Mouse (Mus musculus) cerebellum, adult 18-20 months (tissue): ENCODE measurements around the gene Dmrt3.
A peak's percentile ranks its signal among the peaks of the same experiment; 100 is the strongest.

Experiments
- DNase-seq, 2 experiments: peaks; one replicate each; pipeline ENCODE4 v3.0.0; 2021

Gene Dmrt3

DNA sequence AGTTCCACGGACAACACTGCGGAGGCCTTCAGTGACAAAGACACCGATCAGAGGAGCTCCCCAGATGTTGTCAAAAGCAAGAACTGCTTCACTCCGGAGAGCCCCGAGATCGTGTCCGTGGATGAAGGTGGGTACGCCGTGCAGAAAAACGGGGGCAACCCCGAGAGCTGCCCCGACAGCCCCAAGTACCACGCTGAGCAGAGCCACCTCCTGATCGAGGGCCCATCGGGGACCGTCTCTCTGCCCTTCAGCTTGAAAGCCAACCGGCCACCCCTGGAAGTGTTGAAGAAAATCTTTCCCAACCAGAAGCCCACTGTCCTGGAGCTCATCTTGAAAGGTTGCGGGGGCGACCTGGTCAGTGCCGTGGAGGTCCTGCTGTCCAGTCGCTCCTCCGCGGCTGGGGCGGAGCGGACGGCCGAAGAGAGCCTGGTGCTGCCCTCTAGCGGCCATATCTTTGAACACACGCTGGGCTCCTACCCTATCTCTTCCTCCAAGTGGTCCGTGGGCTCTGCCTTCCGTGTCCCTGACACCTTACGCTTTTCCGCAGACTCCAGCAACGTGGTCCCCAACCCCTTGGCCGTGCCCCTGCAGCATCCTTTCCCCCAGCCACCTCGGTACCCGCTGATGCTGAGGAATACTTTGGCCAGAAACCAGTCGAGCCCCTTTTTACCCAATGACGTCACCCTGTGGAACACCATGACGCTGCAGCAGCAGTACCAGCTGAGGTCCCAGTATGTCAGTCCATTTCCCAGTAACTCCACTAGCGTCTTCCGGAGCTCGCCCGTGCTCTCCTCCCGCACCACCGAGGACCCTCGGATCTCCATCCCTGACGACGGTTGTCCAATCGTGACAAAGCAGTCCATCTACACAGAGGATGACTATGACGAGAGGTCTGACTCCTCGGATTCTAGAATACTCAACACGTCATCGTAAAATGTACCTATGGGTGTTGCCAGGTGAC is 12.5 kb downstream of the Dmrt3 start:
- peak; percentile 30 to 62 for DNase-seq

DNA sequence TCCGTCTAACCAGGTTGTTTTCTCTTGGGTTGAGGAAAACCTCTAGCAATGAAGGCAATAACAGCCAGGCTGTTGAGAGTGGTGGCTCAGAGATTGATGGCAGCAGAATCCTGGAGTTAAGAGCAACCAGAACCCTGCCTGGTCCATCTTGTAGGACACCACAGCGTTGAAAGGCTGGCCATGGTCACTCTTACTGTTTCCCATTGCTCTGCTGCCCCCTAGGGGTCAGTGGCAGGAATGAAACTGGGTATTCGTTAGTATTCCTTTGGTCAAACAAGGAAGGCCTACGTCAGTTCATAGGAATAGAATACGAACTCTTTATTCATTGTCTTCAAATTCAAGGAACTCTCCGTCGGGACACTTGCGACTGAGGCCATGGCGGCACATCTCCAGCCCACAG is 18.4 kb downstream of the Dmrt3 start:
- DNase-seq: peak; percentile 55 to 72

DNA sequence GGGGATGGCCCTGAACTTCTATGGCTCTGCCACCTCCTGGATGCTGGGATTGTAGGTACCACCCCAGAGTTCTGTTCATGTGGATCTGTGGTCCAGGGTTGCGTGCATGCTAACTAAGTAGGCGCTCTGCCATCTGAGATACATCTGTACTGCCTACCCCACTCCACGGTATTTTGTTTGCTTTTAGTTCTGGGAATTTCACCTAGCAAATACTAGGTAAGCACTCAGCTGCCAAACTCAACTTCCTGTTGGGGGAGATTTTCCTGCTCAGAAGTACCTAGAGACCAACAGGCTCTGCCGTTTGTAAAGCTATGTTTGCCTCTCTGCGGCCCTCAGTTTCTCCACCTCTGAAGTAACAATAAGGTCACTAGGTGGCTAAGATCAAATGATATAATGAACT is 25.0 kb downstream of the Dmrt3 start:
- DNase-seq: no peak

DNA sequence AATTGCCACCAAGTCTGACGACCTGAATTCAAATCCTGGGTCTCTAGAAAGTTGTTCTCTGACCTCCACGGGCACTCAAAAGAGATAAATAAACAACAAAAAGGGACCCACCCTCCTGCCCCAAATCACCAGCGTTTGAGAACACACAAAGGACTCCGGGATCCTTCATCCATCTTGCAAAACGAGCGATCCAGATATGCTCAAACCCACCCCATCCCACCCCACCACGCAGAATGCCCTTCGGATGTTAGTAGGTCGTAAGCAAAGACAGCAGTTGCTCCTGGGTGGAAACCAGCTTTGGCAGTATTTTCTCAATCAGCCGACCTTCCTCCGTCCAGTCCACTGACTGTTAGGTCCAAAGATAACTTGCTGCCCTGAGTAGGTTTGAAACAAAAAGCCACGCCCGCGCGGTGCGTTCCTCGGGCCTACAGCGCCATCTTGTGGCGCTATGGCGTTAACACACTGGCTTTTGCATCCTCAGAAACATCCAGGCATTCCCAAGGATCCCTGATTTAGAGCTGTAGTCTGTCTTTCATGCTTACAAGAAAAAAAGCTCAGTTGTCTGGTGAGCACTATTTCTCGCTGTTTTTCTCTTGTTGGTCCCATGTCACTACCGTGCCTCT is 25.6 kb downstream of the Dmrt3 start:
- DNase-seq: peak; percentile 12 to 49

DNA sequence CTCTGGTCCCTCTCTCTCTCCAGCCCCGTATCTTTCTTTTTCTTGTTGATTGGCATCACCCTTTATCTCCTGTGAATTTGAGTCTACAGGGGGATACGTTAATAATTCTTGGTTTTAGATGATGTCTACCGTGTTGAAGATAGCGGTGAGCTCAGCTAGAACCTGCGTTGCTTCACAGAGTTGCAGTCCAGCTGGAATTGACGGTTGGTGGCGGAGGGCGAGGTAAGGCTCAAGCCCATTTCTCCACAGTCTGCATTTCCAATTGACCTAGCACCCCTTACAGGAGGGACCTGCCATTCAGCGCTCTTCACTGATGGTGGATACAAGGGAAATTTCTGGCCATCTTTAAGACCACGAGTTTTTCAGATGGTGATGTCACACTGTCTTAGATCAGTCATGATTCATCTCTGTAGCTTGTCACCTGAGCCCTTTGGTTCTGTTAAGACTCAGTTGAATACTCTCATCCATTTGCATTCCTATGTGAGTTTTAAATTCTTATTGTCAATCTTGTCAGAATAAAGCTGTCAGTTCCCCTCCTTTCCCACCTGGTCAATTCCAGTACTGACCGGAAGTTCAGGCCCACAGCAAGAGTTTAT is 28.8 kb downstream of the Dmrt3 start:
- DNase-seq: no peak

DNA sequence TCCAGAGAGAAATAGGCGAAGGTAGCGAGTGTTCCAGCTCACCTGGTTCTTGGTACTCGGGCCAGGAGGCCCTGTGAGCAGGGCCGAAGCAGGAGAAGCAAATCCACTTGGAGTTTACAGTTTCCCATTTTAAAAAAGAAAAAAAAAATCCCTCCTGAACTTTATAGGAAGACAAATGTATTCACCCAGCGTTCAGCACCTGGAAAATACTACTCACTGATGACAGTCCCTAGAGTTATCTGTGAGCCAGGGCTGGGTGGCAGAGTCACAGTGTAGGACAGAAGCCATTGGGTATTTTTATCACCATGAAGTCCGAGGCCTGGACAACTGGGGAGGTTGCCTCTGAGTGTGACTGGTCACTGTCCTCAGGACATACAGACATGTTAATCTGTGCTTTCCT is 31.7 kb downstream of the Dmrt3 start:
- DNase-seq: no peak

DNA sequence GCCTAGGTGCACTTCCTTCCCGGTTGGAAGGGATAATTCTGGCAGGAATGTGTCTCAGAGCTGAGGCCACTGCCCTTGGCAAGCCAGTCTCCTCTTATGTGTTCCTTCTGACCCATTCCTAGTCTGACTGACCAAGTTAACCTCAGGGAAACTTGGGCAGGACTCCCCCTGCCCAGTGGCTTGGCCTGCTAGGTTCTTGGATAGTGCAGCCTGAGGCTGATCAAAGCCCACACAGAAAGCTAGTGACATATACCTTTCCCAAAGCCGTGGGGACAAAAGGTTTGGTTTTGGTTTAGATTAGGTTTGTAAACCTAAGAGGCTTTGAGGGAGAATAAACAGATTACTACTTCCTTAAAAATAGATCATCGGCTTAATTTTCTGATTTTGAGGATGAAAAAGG is 37.0 kb downstream of the Dmrt3 start:
- DNase-seq: no peak

DNA sequence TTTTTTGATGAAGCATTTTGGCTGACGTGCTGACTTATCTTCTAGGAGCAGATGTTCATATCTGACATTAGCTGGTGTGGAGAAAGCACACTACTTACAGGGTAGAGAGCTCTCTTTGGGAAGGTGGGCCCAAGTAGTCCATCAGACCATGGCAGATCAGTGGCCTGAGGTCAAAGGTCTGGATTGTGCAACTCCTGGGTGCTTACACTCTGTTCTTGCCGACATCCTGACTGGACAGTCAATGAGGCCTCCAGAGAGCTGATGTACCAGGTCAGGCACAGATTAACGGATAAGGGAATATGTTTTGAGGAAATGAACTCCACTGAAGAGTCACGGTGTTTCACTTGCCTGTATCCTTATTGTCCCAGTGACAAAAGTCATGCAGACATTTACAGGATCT is 38.6 kb downstream of the Dmrt3 start:
- DNase-seq: no peak

DNA sequence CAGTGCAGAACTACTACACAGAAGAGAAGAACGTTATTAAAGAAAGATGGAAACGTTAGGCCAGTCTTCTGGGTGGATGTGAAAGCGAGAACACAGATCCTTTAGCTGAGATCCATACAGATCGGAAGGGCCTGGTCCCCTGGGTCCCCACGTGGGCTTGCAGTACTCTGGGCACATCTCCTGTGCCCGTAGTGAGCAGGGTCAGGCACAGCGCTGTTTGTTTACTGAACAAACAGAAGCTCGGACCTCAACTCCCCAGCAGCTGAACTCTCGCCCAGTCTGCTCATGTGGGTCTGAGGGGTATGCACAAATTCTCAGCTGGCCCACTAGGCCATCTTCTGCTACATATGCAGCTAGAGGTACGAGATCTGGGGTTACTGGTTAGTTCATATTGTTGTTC is 40.4 kb downstream of the Dmrt3 start:
- no peak for DNase-seq

DNA sequence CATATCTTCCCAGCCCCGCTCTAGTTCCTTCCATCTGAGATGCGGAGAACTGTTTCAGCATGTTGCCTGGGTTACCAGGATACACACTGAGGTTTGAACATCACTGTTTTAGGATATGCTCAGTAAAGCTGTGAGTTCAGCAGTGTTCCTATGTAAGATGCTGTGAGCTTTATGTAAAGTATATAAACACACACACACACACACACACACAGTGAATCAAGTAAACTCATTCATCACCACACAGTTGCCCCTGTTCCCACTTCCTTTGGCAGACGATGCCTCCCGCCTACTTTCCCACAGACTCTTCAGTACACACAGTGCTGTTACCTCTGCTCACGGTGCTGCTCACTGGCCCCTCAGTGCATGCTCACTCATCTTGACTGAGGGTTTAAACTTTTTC is 42.5 kb downstream of the Dmrt3 start:
- no peak for DNase-seq

DNA sequence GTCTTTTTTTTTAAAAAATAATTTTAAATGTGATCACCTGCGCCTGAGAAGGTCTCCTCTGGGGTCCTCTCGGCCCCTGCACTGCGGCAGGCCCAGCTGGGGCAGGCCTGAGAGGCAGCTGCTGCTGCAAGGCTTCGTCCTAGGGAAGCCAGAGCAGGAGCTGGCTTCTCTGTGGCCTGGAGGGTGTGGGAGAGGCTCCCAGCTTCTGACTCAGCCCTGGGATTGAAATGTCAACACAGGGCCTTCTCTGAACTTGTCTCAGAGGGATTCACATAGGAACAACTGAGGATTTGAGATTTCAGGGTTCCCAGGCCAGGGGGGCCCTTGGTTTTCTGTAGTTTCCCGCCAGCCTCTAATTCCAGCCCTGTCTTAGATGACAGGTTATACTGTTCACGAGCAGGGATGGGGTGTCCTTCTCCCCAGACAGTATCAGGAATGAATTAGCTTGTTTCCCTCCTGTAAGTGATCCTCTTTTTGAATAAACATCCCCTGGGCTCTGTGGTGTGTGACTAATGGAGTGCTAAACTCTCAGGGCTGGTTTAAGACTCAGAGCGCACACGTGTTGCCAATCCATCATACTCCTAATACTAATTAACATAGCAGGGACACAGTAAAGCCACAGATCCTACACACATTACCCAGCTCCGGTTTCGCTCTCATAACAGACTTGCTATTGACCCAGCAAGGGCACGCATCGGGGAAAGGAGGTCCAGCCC is 44.1 kb downstream of the Dmrt3 start:
- DNase-seq: no peak

DNA sequence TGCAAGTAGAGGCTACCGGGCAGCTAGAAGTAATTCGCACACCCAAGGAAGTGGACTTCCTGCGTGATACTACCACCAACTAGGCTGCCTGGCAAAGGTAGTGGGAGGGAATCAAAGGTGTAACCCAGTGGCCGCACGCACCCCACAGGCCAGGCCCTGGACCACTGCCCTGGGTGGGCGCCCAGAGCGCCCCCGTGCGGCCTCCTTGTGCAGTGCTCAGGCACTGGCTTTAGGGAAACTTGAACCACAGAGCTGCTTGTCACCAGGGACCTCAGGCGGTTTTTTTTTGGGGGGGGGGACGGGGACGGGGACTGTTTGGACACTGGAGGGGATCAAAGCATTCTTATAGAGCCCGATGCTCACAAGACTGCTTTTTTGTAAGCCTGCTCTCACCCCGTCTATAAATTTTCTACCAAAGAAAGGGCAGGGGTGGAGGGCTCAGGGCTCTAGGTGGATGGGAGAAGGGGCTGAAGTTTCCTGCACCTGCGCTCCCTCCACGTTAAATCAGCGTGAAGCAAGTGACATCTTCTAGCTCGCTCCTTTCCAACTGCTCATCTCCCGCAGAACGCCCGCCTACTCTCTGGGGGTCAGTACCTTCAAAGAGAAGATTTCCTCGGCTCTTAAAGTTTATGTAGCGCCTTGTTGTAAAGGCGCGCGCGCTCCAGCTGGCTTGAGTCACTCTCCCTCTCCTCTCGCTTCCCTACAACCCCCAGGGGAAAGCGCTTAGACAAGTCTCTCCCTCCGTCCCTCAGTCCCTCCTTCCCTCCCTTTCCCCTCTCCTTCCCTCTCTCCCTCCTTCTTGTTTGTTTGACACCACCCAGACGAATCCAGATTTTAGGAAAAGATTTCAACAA is 55.6 kb downstream of the Dmrt3 start:
- DNase-seq: no peak

DNA sequence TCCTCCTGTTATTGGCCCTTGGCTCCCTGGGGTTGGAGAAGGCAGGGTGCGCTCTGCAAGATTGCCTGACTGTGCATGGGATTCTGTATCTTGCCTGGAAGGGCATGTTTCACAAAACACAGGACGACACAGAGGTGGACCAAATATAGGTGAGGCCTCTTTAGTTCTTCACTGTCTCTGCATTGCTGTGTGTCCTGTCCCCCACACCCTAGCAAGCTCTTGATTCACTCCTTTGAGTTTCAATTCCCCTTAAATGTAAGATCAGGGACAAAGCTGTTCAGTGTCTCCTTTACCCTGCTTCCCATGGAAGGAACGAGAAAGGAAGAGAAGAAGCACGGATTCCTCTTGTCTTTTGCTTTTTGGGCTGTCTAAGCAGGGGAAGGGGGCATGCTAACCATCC is 57.7 kb downstream of the Dmrt3 start:
- no peak for DNase-seq

DNA sequence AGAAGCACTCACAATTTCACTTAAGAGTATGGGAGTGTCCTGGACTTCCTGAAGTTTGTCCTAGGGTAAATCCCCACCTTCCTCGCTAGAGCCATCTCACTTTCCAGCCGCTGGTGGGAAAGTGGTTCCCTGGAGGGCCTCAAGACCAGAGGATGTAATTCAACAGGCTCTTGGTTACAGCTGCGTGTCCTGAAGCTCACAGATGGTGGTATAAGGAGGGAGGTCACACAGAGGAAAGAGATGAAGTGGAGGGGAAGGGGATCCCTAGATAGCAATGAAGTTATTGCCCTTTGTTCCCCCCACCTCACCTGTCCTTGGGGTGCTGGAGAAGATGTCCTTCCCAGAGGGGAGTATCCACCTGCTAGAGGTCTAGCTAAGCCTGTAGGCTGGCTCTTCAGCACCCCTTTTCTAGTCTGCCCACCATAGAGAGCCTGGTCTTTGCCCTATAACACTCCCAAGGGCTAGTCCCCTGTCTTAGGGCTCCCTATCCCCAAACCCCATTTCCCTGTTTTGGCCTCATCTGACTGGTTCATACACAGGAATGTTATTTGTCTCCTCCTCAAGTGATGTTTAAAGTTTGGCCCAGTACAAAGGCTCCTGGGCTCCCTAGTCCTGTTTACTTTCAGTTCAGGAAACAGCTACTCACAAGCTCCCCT is 59.6 kb downstream of the Dmrt3 start:
- DNase-seq: no peak

DNA sequence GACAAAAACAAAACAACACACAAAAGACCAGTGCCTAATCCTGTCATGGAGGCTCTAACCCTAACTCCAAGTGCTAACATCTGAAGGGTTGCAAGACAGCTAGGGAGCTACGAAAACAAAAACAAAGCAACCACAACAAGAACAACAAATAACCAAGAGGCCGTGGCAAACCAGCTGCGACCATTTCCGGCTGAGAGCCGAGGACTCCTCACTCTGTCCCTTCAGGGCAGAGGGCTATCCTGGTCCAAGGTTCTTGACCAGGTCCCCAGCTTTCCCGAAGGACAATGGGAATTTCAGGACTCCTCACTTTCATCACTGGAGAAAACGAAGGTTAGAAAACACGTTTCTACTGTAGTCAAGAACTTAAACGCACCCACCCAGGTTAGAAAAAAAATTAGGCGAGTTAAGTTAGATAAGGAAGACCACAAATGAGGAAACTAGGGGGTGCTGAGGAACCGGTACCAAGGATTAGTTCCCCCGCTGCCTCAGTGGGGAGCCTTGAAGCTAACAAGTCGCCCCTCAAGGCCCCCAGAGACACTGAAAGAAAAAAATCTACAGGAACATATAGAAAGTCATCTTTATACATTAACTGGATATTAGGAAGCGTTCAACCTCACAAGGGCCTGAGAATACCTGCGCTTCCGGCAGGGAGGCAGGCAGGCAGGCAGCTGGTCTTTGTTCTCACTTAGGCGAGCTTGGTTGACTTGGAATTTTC is 60.6 kb downstream of the Dmrt3 start:
- DNase-seq: no peak

DNA sequence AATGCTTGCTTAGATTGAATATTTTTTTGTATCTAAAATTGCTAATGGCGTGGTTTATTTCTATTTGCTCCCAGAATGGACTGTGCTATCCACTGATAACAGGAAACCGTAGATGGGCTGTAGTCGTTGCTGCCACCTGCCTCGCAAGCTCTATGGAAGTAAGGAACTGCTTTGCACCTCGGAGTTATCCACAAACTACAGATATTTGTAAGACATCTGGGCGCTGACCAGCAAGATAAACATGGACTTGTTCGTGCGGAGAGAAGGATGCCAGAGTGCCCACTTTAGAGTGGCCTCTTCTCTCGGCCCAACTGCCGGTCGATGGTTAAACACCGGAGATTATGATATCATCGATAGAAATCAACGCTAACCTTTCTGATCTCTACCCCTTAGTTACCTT is 61.6 kb downstream of the Dmrt3 start:
- DNase-seq: peak in 1 of 2 experiments; percentile 4

DNA sequence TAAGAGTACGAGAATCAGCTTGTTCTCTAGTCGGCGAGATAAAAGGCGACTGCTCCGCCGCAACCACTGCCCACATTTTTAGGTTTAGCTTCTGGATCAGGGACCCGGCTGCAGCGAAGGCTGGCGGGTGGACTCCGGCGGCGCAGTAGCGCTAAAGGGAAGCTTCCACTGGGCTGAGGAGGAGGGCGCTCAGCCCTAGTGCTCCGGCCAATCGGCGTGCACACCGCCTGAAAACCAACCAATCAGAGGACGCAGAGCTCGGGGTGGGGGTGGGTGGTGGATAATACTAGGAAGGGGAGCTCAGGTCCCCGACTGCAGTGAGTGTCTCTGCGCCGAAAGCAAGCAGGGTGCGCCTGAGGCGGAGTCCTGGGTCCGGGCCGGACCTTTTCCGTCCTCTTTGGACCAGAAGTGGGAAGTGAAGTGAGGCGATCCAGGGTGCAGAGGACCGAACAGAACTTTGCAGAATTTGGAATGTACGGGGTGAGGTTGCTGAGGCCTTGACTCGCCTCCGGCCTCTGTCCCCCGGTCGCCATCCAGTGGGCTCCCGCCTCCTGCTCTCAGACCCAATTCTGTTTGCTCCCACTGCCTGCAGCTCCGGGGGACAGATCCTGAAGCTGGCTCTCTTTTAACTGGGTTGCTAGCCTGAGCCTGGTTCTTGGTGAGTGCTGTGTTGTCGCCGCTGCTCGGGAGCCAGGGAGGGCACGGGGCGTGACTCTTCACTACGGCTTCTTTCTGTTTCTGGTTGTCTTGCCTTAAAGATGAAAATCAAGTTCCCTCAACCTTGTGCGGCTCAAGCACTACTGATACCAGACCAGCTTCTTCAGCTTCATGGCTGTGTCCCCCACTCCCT is 62.2 kb downstream of the Dmrt3 start, which contains the start of gene Dmrt2:
Gene Dmrt2 (plus strand): TSS at position 311 of the 850 bp plus-strand sequence.
- peak in 1 of 2 experiments; percentile 31 for DNase-seq
